ENCODE assay signal across 8 mouse cellular contexts in genomic region chr10:128918246-128918645, GRCm38 (mm10). TPM values are rescaled to one million over a fixed set of nuclear protein-coding genes. Genes with fewer than 3 reads are reported as not detected.
DNase-seq lines count a peak whose midpoint lies in the region; ATAC-seq and TF ChIP-seq lines count a peak whose summit lies in the region.

No protein-coding gene starts in this region.

- no peak for TF ChIP-seq CTCF in kidney, postnatal 0 days (IDR thresholded peaks at IDR 0.05; ENCODE audit: low read depth)

- peak; percentile 53 to 60 for DNase-seq in layer of hippocampus, adult 8-10 months (ENCODE audit: low spot score in 2 of 2)
- DNase-seq in layer of hippocampus, postnatal 36 days: no peak
- peak; percentile 93 for DNase-seq in brain, adult 2 months (ENCODE audit: low read depth, low spot score)
- peak; percentile 72 for DNase-seq in gastrocnemius, adult 18-20 months (ENCODE audit: low spot score)
- DNase-seq in kidney, postnatal 0 days (ENCODE audit: low spot score): no peak
- no peak for DNase-seq in yolk sac, embryonic 10.5 days (ENCODE audit: low spot score)
- no peak for DNase-seq in forebrain, embryonic 10.5 days (ENCODE audit: extremely low spot score, low spot score)
- no peak for DNase-seq in lung, postnatal 36 days

- no peak overlapping the region for H3K4me3 ChIP-seq in kidney, postnatal 0 days (replicated peaks; ENCODE audit: low read depth, low read length)
- H3K4me3 ChIP-seq in forebrain, embryonic 10.5 days: no peak overlapping the region

- H3K36me3 ChIP-seq in kidney, postnatal 0 days (ENCODE audit: insufficient read depth, low read length): peaks cover 30% of the 10 kb centered on the region; the same call in 1 of the 2 replicates
- peaks cover 41% of the 10 kb centered on the region for H3K36me3 ChIP-seq in forebrain, embryonic 10.5 days (replicated peaks)

- ATAC-seq in kidney, postnatal 0 days (replicated peaks; ENCODE audit: low FRiP score, low read depth): no peak

- no peaks in the 10 kb centered on the region for H3K27me3 ChIP-seq in kidney, postnatal 0 days (ENCODE audit: insufficient read depth, low read length)
- no peaks in the 10 kb centered on the region for H3K27me3 ChIP-seq in forebrain, embryonic 10.5 days (ENCODE audit: poor library complexity, severe bottlenecking)

- no peak overlapping the region for H3K9ac ChIP-seq in kidney, postnatal 0 days (ENCODE audit: low read depth, low read length)

- H3K4me1 ChIP-seq in kidney, postnatal 0 days (replicated peaks; ENCODE audit: insufficient read depth, low read length): peaks cover 35% of the 10 kb centered on the region
- peaks cover 55% of the 10 kb centered on the region for H3K4me1 ChIP-seq in forebrain, embryonic 10.5 days

- 70% methylated on average over 7 of the region's 7 CpGs for WGBS in kidney, postnatal 0 days
- 84% methylated on average over 7 of the region's 7 CpGs for WGBS in forebrain, embryonic 10.5 days

- H3K9me3 ChIP-seq in kidney, postnatal 0 days (replicated peaks; ENCODE audit: low read length): no peaks in the 10 kb centered on the region
- no peaks in the 10 kb centered on the region for H3K9me3 ChIP-seq in forebrain, embryonic 10.5 days

- no peak overlapping the region for H3K4me2 ChIP-seq in kidney, postnatal 0 days (ENCODE audit: low read length)

- H3K27ac ChIP-seq in kidney, postnatal 0 days: 0 out of 2 replicates have a peak overlapping the region, but pooled peaks have one; percentile 25
- H3K27ac ChIP-seq in forebrain, embryonic 10.5 days: no peak overlapping the region

RNA-seq across cellular contexts. Expression of gene Rdh5, which starts 4.4 kb away (rescaled TPM):
- total RNA-seq in layer of hippocampus, adult 8-10 months (2022): 1 to 10 TPM; 4.5 to 7.8 (median 7.2) TPM
- total RNA-seq in layer of hippocampus, postnatal 36 days (2021): 1 to 10 TPM; 6.4 to 8.9 TPM
- total RNA-seq in gastrocnemius, adult 18-20 months (2021): 1 to 10 TPM; 3.1 to 3.9 TPM
- polyA plus RNA-seq in kidney, postnatal 0 days (2015; fragmentation: Nextera tagmentation; extraction: Ambion mirVana): 12.9 and 15.0 TPM in 2 replicates
- 11.0 and 12.8 TPM in 2 replicates for polyA plus RNA-seq in forebrain, embryonic 10.5 days (2016; fragmentation: Nextera tagmentation; extraction: Ambion mirVana)

RNA-seq across cellular contexts. Expression of gene Bloc1s1, which starts 5.6 kb away (rescaled TPM):
- 100 to 1,000 TPM in 2 of 4 experiments, 10 to 100 TPM in 2; 69.0 to 104 (median 90.6) TPM for total RNA-seq in layer of hippocampus, adult 8-10 months (2022)
- 10 to 100 TPM; 92.9 to 94.1 TPM for total RNA-seq in layer of hippocampus, postnatal 36 days (2021)
- 100 to 1,000 TPM; 153 to 154 TPM for total RNA-seq in gastrocnemius, adult 18-20 months (2021)
- 272 and 276 TPM in 2 replicates for polyA plus RNA-seq in kidney, postnatal 0 days (2015; fragmentation: Nextera tagmentation; extraction: Ambion mirVana)
- polyA plus RNA-seq in forebrain, embryonic 10.5 days (2016; fragmentation: Nextera tagmentation; extraction: Ambion mirVana): 166 and 178 TPM in 2 replicates

RNA-seq across cellular contexts. Expression of gene Itga7, which starts 15.4 kb away (rescaled TPM):
- 10 to 100 TPM; 29.5 to 35.4 (median 31.6) TPM for total RNA-seq in layer of hippocampus, adult 8-10 months (2022)
- total RNA-seq in layer of hippocampus, postnatal 36 days (2021): 10 to 100 TPM; 30.1 to 35.4 TPM
- 10 to 100 TPM; 40.4 to 60.8 TPM for total RNA-seq in gastrocnemius, adult 18-20 months (2021)
- polyA plus RNA-seq in kidney, postnatal 0 days (2015; fragmentation: Nextera tagmentation; extraction: Ambion mirVana): 3.8 TPM in 2 replicates
- 0.15 and 0.36 TPM in 2 replicates for polyA plus RNA-seq in forebrain, embryonic 10.5 days (2016; fragmentation: Nextera tagmentation; extraction: Ambion mirVana)

RNA-seq across cellular contexts. Expression of gene Cd63, which starts 17.5 kb away (rescaled TPM):
- total RNA-seq in layer of hippocampus, adult 8-10 months (2022): 100 to 1,000 TPM in 2 of 4 experiments, 10 to 100 TPM in 2; 76.9 to 199 (median 126) TPM
- total RNA-seq in layer of hippocampus, postnatal 36 days (2021): 10 to 100 TPM; 77.8 to 79.7 TPM
- total RNA-seq in gastrocnemius, adult 18-20 months (2021): 100 to 1,000 TPM; 101 to 160 TPM
- 1,350 and 1,394 TPM in 2 replicates for polyA plus RNA-seq in kidney, postnatal 0 days (2015; fragmentation: Nextera tagmentation; extraction: Ambion mirVana)
- polyA plus RNA-seq in forebrain, embryonic 10.5 days (2016; fragmentation: Nextera tagmentation; extraction: Ambion mirVana): 179 and 184 TPM in 2 replicates

RNA-seq across cellular contexts. Expression of gene Gdf11, which starts 26.7 kb away (rescaled TPM):
- 10 to 100 TPM; 19.9 to 22.7 (median 22.3) TPM for total RNA-seq in layer of hippocampus, adult 8-10 months (2022)
- 10 to 100 TPM; 20.4 to 22.7 TPM for total RNA-seq in layer of hippocampus, postnatal 36 days (2021)
- total RNA-seq in gastrocnemius, adult 18-20 months (2021): 1 to 10 TPM; 2.8 to 8.0 TPM
- 7.7 and 8.2 TPM in 2 replicates for polyA plus RNA-seq in kidney, postnatal 0 days (2015; fragmentation: Nextera tagmentation; extraction: Ambion mirVana)
- 9.7 and 10.7 TPM in 2 replicates for polyA plus RNA-seq in forebrain, embryonic 10.5 days (2016; fragmentation: Nextera tagmentation; extraction: Ambion mirVana)

Comparison
In these comparisons a context has a peak if more than half of its experiments do, and no peak if none do; other contexts are left out.
1. DNase-seq: peak in layer of hippocampus, adult 8-10 months (2 of 2), brain, adult 2 months (single experiment) and gastrocnemius, adult 18-20 months (single experiment); none in layer of hippocampus, postnatal 36 days (0 of 2), kidney, postnatal 0 days (single experiment), yolk sac, embryonic 10.5 days (single experiment), forebrain, embryonic 10.5 days (single experiment) and lung, postnatal 36 days (single experiment).